Mouse (Mus musculus): ENCODE measurements around the gene Sbk2.

The Sbk2 gene

GRCm38 (mm10) chr7:4953815-4954445, 10.3 kb downstream of the Sbk2 start:
- no peak for DNase-seq (ENCODE audit: low read depth, low spot score)

- DNase-seq (ENCODE audit: low read depth, low spot score): peak; percentile 26
These were observed 13.5 kb downstream of the Sbk2 start for GRCm38 (mm10) chr7:4950561-4951342.

GRCm38 (mm10) chr7:4948386-4948785, 15.8 kb downstream of the Sbk2 start:
- DNase-seq (ENCODE audit: low read depth, low spot score): no peak

GRCm38 (mm10) chr7:4947855-4948254, 16.4 kb downstream of the Sbk2 start:
- no peak for DNase-seq (ENCODE audit: low read depth, low spot score)

- peak; percentile 94 for DNase-seq (ENCODE audit: low read depth, low spot score)
These were observed 20.9 kb downstream of the Sbk2 start for GRCm38 (mm10) chr7:4943223-4943815.

- no peak for DNase-seq (ENCODE audit: low read depth, low spot score)
These were observed 21.5 kb downstream of the Sbk2 start for GRCm38 (mm10) chr7:4942673-4943072.

GRCm38 (mm10) chr7:4940068-4940479, 24.1 kb downstream of the Sbk2 start:
- peak; percentile 90 for DNase-seq (ENCODE audit: low read depth, low spot score)

- DNase-seq (ENCODE audit: low read depth, low spot score): peak; percentile 74
These were observed 25.8 kb downstream of the Sbk2 start for GRCm38 (mm10) chr7:4938456-4938855.

GRCm38 (mm10) chr7:4937392-4937791, 26.8 kb downstream of the Sbk2 start:
- DNase-seq (ENCODE audit: low read depth, low spot score): no peak

GRCm38 (mm10) chr7:4936832-4937231, 27.4 kb downstream of the Sbk2 start:
- DNase-seq (ENCODE audit: low read depth, low spot score): no peak

- DNase-seq (ENCODE audit: low read depth, low spot score): peak; percentile 54
These were observed 29.9 kb downstream of the Sbk2 start for GRCm38 (mm10) chr7:4934160-4934914.

- no peak for DNase-seq (ENCODE audit: low read depth, low spot score)
These were observed 31.1 kb downstream of the Sbk2 start for GRCm38 (mm10) chr7:4933103-4933502.

GRCm38 (mm10) chr7:4928323-4928722, 35.9 kb downstream of the Sbk2 start:
- DNase-seq (ENCODE audit: low read depth, low spot score): no peak

GRCm38 (mm10) chr7:4927711-4928110, 36.5 kb downstream of the Sbk2 start:
- no peak for DNase-seq (ENCODE audit: low read depth, low spot score)

GRCm38 (mm10) chr7:4926849-4927248, 37.4 kb downstream of the Sbk2 start:
- no peak for DNase-seq (ENCODE audit: low read depth, low spot score)

- no peak for DNase-seq (ENCODE audit: low read depth, low spot score)
These were observed 38.5 kb downstream of the Sbk2 start, which contains the start of gene Ssc5d for GRCm38 (mm10) chr7:4925441-4926381. Gene Ssc5d, plus strand, starts transcription at chr7:4925785.

- DNase-seq (ENCODE audit: low read depth, low spot score): no peak
These were observed 39.3 kb downstream of the Sbk2 start for GRCm38 (mm10) chr7:4924891-4925301.

GRCm38 (mm10) chr7:4924483-4924882, 39.7 kb downstream of the Sbk2 start:
- no peak for DNase-seq (ENCODE audit: low read depth, low spot score)

GRCm38 (mm10) chr7:4923586-4924364, 40.4 kb downstream of the Sbk2 start:
- DNase-seq (ENCODE audit: low read depth, low spot score): peak; percentile 37
